Mouse (Mus musculus) liver (tissue): ENCODE measurements around the gene Eprs.
A peak's percentile ranks its signal among the peaks of the same experiment; 100 is the strongest.

Experiments used
- DNase-seq: peaks from one replicate; pipeline ENCODE4 v3.0.0-alpha.2; 2020; ENCODE audit warnings: mixed read lengths

The Eprs gene

GRCm38 (mm10) chr1:185363526-185364182 is 810 bp downstream of the Eprs start:
- peak; percentile 70 for DNase-seq

- DNase-seq = no peak
Measured at GRCm38 (mm10) chr1:185364183-185364540, 1.3 kb downstream of the Eprs start.

GRCm38 (mm10) chr1:185367383-185367782 is 4.5 kb downstream of the Eprs start:
- no peak for DNase-seq

GRCm38 (mm10) chr1:185369979-185370378 is 7.1 kb downstream of the Eprs start:
- DNase-seq = no peak

GRCm38 (mm10) chr1:185376390-185376789 is 13.5 kb downstream of the Eprs start:
- DNase-seq = no peak

- DNase-seq = no peak
Measured at GRCm38 (mm10) chr1:185377429-185377828, 14.6 kb downstream of the Eprs start.

- DNase-seq = no peak
Measured at GRCm38 (mm10) chr1:185401615-185402014, 38.8 kb downstream of the Eprs start.

GRCm38 (mm10) chr1:185404021-185404420 is 41.2 kb downstream of the Eprs start:
- peak; percentile 35 for DNase-seq

GRCm38 (mm10) chr1:185405921-185406320 is 43.1 kb downstream of the Eprs start:
- no peak for DNase-seq

- peak; percentile 55 for DNase-seq
Measured at GRCm38 (mm10) chr1:185409831-185410230, 47.0 kb downstream of the Eprs start.

- DNase-seq = no peak
Measured at GRCm38 (mm10) chr1:185418011-185418410, 55.2 kb downstream of the Eprs start.

- DNase-seq = no peak
Measured at GRCm38 (mm10) chr1:185419805-185420204, 57.0 kb downstream of the Eprs start.

- peak; percentile 32 for DNase-seq
Measured at GRCm38 (mm10) chr1:185420776-185421175, 57.9 kb downstream of the Eprs start.

- DNase-seq = no peak
Measured at GRCm38 (mm10) chr1:185426583-185426982, 63.7 kb downstream of the Eprs start.

GRCm38 (mm10) chr1:185430488-185430887 is 67.6 kb downstream of the Eprs start:
- no peak for DNase-seq

GRCm38 (mm10) chr1:185431245-185431997 is 68.6 kb downstream of the Eprs start:
- no peak for DNase-seq

- DNase-seq = no peak
Measured at GRCm38 (mm10) chr1:185431998-185432317, 69.1 kb downstream of the Eprs start.

- peak; percentile 45 for DNase-seq
Measured at GRCm38 (mm10) chr1:185433112-185433511, 70.3 kb downstream of the Eprs start.

GRCm38 (mm10) chr1:185438841-185439580 is 76.2 kb downstream of the Eprs start:
- DNase-seq = no peak

GRCm38 (mm10) chr1:185441703-185442472 is 79.0 kb downstream of the Eprs start:
- DNase-seq = no peak

- no peak for DNase-seq
Measured at GRCm38 (mm10) chr1:185448936-185449335, 86.1 kb downstream of the Eprs start.

GRCm38 (mm10) chr1:185449727-185450126 is 86.9 kb downstream of the Eprs start:
- peak; percentile 54 for DNase-seq

GRCm38 (mm10) chr1:185451077-185451476 is 88.2 kb downstream of the Eprs start:
- no peak for DNase-seq
